Mouse (Mus musculus) neural tube, embryonic 14.5 days (tissue): Measurements from ENCODE around the gene Cldn11. TPM values are rescaled to one million over a fixed set of nuclear protein-coding genes. Genes with fewer than 3 reads are reported as not detected.

Source experiments
- ATAC-seq: fragments of 200-750 bp; cut with Nextera tagmentation; 2 replicates; pipeline ENCODE4 v1.8.0; 2017; ENCODE audit warnings: low read depth, mild to moderate bottlenecking, moderate TSS enrichment, moderate library complexity
- H3K27ac ChIP-seq: fragments of 300-500 bp; sonication (generic); 2 replicates; pipeline ENCODE4 v1.5.1; 2014; ENCODE audit warnings: low read depth, mild to moderate bottlenecking, control low read depth, low read length, moderate library complexity, mixed read lengths
- H3K27me3 ChIP-seq: fragments of 300-500 bp; sonication (generic); 2 replicates; pipeline ENCODE4 v1.6.1; 2014; ENCODE audit warnings: low read length; ENCODE audit not compliant: control insufficient read depth, insufficient read depth
- H3K36me3 ChIP-seq: fragments of 300-500 bp; sonication (generic); 2 replicates; pipeline ENCODE4 v1.6.1; 2014; ENCODE audit warnings: low read length, mixed read lengths; ENCODE audit not compliant: control insufficient read depth, insufficient read depth
- H3K4me1 ChIP-seq: fragments of 300-500 bp; sonication (generic); 2 replicates; pipeline ENCODE4 v1.6.1; 2014; ENCODE audit warnings: low read length; ENCODE audit not compliant: control insufficient read depth, insufficient read depth
- H3K4me2 ChIP-seq: fragments of 300-500 bp; sonication (generic); 2 replicates; pipeline ENCODE4 v1.6.1; 2014; ENCODE audit warnings: mild to moderate bottlenecking, low read depth, low read length, control low read depth
- H3K4me3 ChIP-seq: fragments of 300-500 bp; sonication (generic); 2 replicates; pipeline ENCODE4 v1.5.1; 2014; ENCODE audit warnings: low read depth, low read length, control low read depth, mixed read lengths
- H3K9ac ChIP-seq: fragments of 300-500 bp; sonication (generic); replicated peaks from 2 replicates; pipeline ENCODE4 v1.6.1; 2014; ENCODE audit warnings: low read depth, mild to moderate bottlenecking, control low read depth, low read length, mixed read lengths
- H3K9me3 ChIP-seq: fragments of 300-500 bp; sonication (generic); 2 replicates; pipeline ENCODE4 v1.6.1; 2016; ENCODE audit warnings: low read length; ENCODE audit not compliant: control insufficient read depth
- WGBS: fragments of 180-500 bp; shearing (Covaris S2); extraction: QIAGEN DNeasy Blood & Tissue Kit; methylation state at CpG from one replicate; pipeline ENCODE4 v1.1.7; 2014; 5-methylcytosine and 5-hydroxymethylcytosine counted together
- polyA plus RNA-seq: library from polyadenylated mRNA; unstranded; fragments of >200 nt; fragmentation: Nextera tagmentation; extraction: Ambion mirVana; gene quantifications from 2 replicates; pipeline ENCODE4 v1.2.1, GENCODE M21; 2014

Cldn11 gene
- 2.1 and 58.1 TPM in 2 replicates for polyA plus RNA-seq

DNA sequence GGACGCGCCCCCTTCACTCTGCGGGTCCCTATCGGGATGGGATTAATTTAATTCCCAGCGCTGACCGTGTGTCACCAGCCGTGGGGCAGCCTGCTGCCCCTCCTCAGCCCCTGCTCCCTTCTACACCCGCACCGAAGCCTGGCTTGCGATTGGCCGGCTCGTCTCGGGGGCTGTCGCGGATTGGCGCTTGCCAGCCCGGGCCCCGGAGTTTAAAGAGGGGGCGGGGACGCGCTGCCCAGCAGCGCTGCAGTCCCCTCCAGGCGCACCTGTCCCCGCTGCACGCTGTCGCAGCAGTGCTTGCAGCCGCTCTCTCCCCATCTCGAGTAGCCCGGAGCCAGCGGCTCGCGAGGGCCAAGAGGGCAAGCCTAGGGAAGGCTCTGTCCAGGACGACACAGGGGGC is at the start of gene Cldn11:
Gene Cldn11 (plus strand): TSS at position 215 of the 400 bp plus-strand sequence.
- peak within 1 kb of the TSS; percentile 36 for H3K4me3 ChIP-seq
- no peaks in the 10 kb centered on the region for H3K4me1 ChIP-seq
- under 1% methylated on average over 33 of the region's 33 CpGs for WGBS
- H3K4me2 ChIP-seq: peak within 1 kb of the TSS; percentile 68
- peaks cover 3% of the 10 kb centered on the region; the same call in 1 of the 2 replicates for H3K27me3 ChIP-seq
- H3K9me3 ChIP-seq: no peaks in the 10 kb centered on the region
- H3K9ac ChIP-seq: no peak within 1 kb of the TSS
- no peak within 1 kb of the TSS for H3K27ac ChIP-seq
- peak; percentile 85 for ATAC-seq
- H3K36me3 ChIP-seq: no peaks in the 10 kb centered on the region

DNA sequence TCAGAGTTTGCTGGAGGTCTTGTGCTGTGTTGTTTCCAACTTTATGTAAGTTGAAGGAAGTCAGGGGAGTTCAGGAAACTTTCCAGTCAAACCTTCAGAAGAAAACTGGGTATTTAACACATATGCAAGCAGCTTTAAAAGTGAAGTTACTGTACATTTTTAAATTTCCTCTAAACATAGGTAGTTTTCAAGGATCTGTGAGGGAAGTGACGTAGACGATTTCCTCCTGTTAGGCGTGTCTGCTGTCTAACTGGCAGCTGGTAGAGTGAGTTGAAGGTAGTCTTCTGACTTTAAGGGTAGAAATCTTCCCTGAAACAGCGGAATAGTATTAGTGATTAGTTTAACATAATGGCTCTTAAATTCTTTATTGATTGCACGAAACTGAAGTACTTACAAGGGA is 49.7 kb upstream of the Cldn11 start:
- Histone ChIP-seq H3K36me3 (no peaks in the 10 kb centered on the region), H3K4me3 (no peak overlapping the region), H3K9ac (no peak overlapping the region), H3K4me2 (peak overlapping the region; percentile 46), H3K4me1 (peaks cover 43% of the 10 kb centered on the region), H3K27ac (no peak overlapping the region), H3K27me3 (no peaks in the 10 kb centered on the region), H3K9me3 (no peaks in the 10 kb centered on the region)
- WGBS: 82% methylated on average over 5 of the region's 5 CpGs
- no peak for ATAC-seq

DNA sequence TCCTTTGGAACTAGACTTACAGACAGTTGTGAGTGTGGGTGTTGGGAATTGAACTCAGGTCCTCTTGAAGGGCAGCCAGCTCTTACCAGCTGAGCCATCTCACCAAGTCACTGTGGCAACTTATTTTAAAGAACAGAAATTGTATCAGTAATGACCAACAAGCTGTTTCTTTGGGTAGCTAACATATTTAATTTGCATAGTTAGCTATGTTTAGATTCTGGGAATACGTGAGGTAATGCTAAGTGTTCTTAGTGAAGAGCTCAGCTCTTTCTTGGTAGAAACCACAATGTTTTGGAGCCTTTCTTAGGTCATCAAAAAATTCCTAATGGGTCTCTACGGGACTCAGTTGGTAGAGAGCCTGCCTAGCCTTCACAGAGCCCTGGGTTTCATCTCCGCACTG is 48.9 kb upstream of the Cldn11 start:
- Histone ChIP-seq H3K27me3 (no peaks in the 10 kb centered on the region), H3K4me2 (peak overlapping the region; percentile 29; the same call in 1 of the 2 replicates), H3K9ac (no peak overlapping the region), H3K4me3 (no peak overlapping the region), H3K4me1 (peaks cover 43% of the 10 kb centered on the region), H3K36me3 (no peaks in the 10 kb centered on the region), H3K9me3 (no peaks in the 10 kb centered on the region), H3K27ac (no peak overlapping the region)
- ATAC-seq: no peak
- 89% methylated on average over 3 of the region's 3 CpGs for WGBS

DNA sequence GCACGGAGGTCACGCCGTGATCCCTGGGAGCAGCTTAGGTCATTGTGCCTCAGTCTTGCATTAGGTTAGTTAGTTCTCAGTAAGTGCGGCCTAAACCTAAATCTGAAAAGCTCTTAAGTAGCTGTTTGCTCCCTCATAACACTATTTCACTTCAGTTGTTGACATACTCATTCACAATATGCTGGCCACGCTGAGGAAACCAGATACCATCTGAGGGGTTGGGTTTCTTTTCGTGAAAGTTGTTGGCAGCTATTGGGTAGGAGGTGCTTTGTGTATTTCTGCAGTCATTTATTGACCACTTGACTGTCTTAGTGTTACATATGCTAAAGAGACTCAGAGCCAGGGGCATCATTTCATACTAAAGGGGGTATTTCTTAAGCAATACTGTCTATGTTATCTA is 44.8 kb upstream of the Cldn11 start:
- Histone ChIP-seq H3K9ac (no peak overlapping the region), H3K9me3 (no peaks in the 10 kb centered on the region), H3K27me3 (no peaks in the 10 kb centered on the region), H3K4me3 (no peak overlapping the region), H3K4me2 (no peak overlapping the region), H3K4me1 (peaks cover 25% of the 10 kb centered on the region), H3K36me3 (no peaks in the 10 kb centered on the region), H3K27ac (no peak overlapping the region)
- ATAC-seq: no peak
- WGBS: 78% methylated on average over 6 of the region's 6 CpGs

DNA sequence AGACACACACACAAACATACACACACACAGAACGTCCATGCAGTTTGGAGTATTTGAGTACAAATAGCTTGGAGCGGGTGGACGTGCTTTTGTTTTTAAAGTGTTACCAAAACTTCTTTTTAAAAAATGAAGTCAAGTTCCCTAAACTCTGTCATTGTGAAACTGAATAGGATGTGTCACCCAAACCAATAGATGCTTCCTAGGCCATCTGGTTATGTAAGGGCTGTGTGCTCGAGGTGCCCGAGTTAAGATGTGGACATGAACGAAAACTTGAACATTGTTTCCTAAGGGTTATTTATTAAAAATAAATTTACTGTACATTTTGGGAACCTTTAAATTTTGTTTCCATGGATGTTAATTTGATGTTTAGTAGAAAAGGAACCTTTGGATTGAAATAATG is 43.1 kb upstream of the Cldn11 start:
- no peak overlapping the region for H3K27ac ChIP-seq
- no peaks in the 10 kb centered on the region for H3K36me3 ChIP-seq
- no peaks in the 10 kb centered on the region for H3K27me3 ChIP-seq
- WGBS: 85% methylated on average over 6 of the region's 6 CpGs
- H3K4me1 ChIP-seq: peaks cover 15% of the 10 kb centered on the region
- H3K9me3 ChIP-seq: no peaks in the 10 kb centered on the region
- H3K4me3 ChIP-seq: no peak overlapping the region
- no peak overlapping the region for H3K9ac ChIP-seq
- no peak overlapping the region for H3K4me2 ChIP-seq
- ATAC-seq: no peak

DNA sequence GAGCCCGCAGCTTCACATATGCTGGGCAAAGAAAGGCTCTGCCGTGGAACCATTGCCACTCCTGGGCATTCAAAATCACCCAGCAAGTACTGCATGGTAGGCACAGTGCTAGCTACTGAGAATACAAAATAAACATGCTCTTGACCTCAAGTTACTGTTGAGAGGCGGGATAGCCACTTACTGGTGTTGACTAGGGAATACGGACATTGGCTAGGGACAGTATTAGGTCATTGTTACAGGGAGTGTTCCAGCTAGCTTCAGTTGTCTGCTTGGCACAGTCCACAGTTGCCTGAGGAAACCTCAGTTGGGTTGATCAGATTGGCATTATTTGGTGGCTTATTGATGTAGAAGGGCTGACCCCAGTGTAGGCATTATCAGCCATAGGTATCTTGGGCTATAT is 42.0 kb upstream of the Cldn11 start:
- Histone ChIP-seq H3K4me2 (no peak overlapping the region; the same call in 1 of the 2 replicates), H3K4me3 (no peak overlapping the region), H3K9ac (no peak overlapping the region), H3K9me3 (no peaks in the 10 kb centered on the region), H3K27ac (peak overlapping the region; percentile 66), H3K4me1 (peaks cover 11% of the 10 kb centered on the region), H3K27me3 (no peaks in the 10 kb centered on the region), H3K36me3 (no peaks in the 10 kb centered on the region)
- peak; percentile 39; the same call in 1 of the 2 replicates for ATAC-seq
- 80% methylated on average over 4 of the region's 4 CpGs for WGBS

DNA sequence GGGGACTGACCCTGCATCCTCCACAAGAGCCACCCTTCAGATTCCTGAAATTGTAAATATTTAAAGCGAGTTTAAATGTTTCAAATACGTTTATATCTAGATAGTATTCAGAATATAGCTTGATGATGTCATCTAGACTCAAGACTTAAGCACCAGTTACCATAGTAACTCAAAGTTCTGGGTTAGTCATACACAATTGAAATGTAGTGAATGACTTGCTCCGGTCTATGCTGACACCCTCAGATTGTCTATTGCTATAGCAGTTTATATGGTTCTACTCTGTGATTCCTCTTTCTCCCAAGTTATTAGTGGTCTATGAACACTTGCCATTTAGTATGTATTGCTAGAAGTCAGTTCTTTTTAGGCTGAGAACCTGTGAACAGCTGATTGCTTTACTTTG is 40.6 kb upstream of the Cldn11 start:
- Histone ChIP-seq H3K9me3 (no peaks in the 10 kb centered on the region), H3K4me3 (no peak overlapping the region), H3K4me1 (peaks cover 11% of the 10 kb centered on the region), H3K27me3 (no peaks in the 10 kb centered on the region), H3K36me3 (peaks cover 8% of the 10 kb centered on the region; the same call in 1 of the 2 replicates), H3K9ac (no peak overlapping the region), H3K4me2 (no peak overlapping the region), H3K27ac (no peak overlapping the region)
- 74% methylated on average over 3 of the region's 3 CpGs for WGBS
- ATAC-seq: peak; percentile 57; the same call in 1 of the 2 replicates

DNA sequence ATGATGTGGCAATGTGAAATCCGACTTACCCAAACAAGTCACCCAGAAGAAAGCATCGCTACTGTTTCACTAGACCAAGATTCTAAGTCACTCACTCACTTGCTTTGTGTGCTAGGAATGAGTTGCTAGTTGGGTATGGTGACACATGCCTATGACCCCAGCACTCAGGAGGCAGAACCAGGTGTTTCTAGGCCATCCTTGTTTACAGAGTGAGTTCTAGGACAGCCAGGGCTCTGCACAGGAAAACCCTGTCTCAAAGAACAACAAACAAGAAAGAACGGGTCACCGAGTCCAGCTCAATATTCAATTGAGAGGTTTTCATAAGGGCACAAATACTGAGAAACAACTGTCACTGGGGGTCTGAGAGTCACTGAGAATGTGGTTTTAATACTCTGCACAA is 26.6 kb upstream of the Cldn11 start:
- no peaks in the 10 kb centered on the region for H3K27me3 ChIP-seq
- no peaks in the 10 kb centered on the region for H3K4me1 ChIP-seq
- H3K9me3 ChIP-seq: no peaks in the 10 kb centered on the region
- no peak overlapping the region for H3K9ac ChIP-seq
- 90% methylated on average over 4 of the region's 4 CpGs for WGBS
- peaks cover 19% of the 10 kb centered on the region for H3K36me3 ChIP-seq
- no peak overlapping the region for H3K27ac ChIP-seq
- no peak for ATAC-seq
- no peak overlapping the region for H3K4me3 ChIP-seq
- H3K4me2 ChIP-seq: no peak overlapping the region

DNA sequence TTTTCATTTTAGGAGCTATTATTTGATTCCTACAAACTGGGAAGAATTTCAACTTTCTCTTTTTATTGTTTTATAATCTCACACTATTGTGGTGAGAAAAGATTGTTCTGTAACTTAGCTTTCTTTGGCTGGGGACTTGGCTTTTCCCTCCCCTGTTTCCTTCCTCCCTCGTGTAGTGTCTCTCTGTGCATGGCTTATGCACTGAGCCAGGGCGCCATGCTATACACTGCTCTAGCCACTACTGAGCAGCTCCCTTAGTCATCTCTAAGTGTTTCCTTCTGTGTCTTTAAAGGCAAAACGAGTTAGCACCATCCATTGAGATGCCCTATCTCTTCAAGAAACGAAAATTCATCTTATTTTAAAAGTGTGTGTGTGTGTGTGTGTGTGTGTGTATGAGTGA is 23.4 kb upstream of the Cldn11 start:
- Histone ChIP-seq H3K4me1 (no peaks in the 10 kb centered on the region), H3K9me3 (no peaks in the 10 kb centered on the region), H3K27ac (no peak overlapping the region), H3K27me3 (no peaks in the 10 kb centered on the region), H3K4me2 (no peak overlapping the region), H3K36me3 (peaks cover 6% of the 10 kb centered on the region; the same call in 1 of the 2 replicates), H3K9ac (no peak overlapping the region), H3K4me3 (no peak overlapping the region)
- no peak for ATAC-seq
- WGBS: 58% methylated on average over 4 of the region's 4 CpGs
